Mouse (Mus musculus): ENCODE measurements around the gene Sytl2.

GRCm38 (mm10) chr7:90386885-90387459, 84.9 kb downstream of the Sytl2 start:
- TF ChIP-seq CTCF (IDR thresholded peaks at IDR 0.05; ENCODE audit: low read depth) (no peak), EP300 (IDR thresholded peaks at IDR 0.05; ENCODE audit: low read depth) (no peak)
